Mouse (Mus musculus): Measurements from ENCODE around the gene Il23a. TPM values are rescaled to one million over a fixed set of nuclear protein-coding genes. Genes with fewer than 3 reads are reported as not detected.
"Not testable (repeated sequence)": the region's sequence is repeated elsewhere in the genome, so short reads cannot be mapped to it uniquely, and the experiment has no call there.

Il23a gene
- under 1 TPM in 1 of 4 experiments, not detected in 3; 0.38 TPM for total RNA-seq (2022)

GRCm38 (mm10) chr10:128298702-128299171 is at the start of gene Il23a:
Il23a (minus strand) TSS chr10:128298752.
- no peak for DNase-seq (ENCODE audit: low spot score)

- no peak for DNase-seq (ENCODE audit: low spot score)
These were observed 49.0 kb upstream of the Il23a start for GRCm38 (mm10) chr10:128347541-128347940.

- DNase-seq (ENCODE audit: low spot score), result peak; percentile 88
These were observed 46.2 kb upstream of the Il23a start for GRCm38 (mm10) chr10:128344568-128345275.

- DNase-seq (ENCODE audit: low spot score), result no peak
These were observed 44.9 kb upstream of the Il23a start for GRCm38 (mm10) chr10:128343436-128343835.

- no peak for DNase-seq (ENCODE audit: low spot score)
These were observed 41.7 kb upstream of the Il23a start for GRCm38 (mm10) chr10:128340257-128340656.

GRCm38 (mm10) chr10:128338948-128339347 is 40.4 kb upstream of the Il23a start:
- peak; percentile 41 for DNase-seq (ENCODE audit: low spot score)

- no peak for DNase-seq (ENCODE audit: low spot score)
These were observed 39.9 kb upstream of the Il23a start for GRCm38 (mm10) chr10:128338415-128338814.

- peak; percentile 98 for DNase-seq (ENCODE audit: low spot score)
These were observed 39.0 kb upstream of the Il23a start, which contains the start of gene Cs for GRCm38 (mm10) chr10:128337306-128338181. Cs (plus strand) TSS chr10:128337734.

GRCm38 (mm10) chr10:128336597-128336996 is 38.0 kb upstream of the Il23a start:
- no peak for DNase-seq (ENCODE audit: low spot score)

- no peak for DNase-seq (ENCODE audit: low spot score)
These were observed 37.6 kb upstream of the Il23a start for GRCm38 (mm10) chr10:128336195-128336594.

- DNase-seq (ENCODE audit: low spot score), result peak; percentile 79
These were observed 37.0 kb upstream of the Il23a start for GRCm38 (mm10) chr10:128335582-128335981.

- DNase-seq (ENCODE audit: low spot score), result not testable (repeated sequence)
These were observed 34.1 kb upstream of the Il23a start for GRCm38 (mm10) chr10:128332358-128333249.

GRCm38 (mm10) chr10:128327610-128328009 is 29.1 kb upstream of the Il23a start:
- DNase-seq (ENCODE audit: low spot score), result no peak

GRCm38 (mm10) chr10:128326825-128327224 is 28.3 kb upstream of the Il23a start:
- no peak for DNase-seq (ENCODE audit: low spot score)

GRCm38 (mm10) chr10:128323516-128323915 is 25.0 kb upstream of the Il23a start:
- no peak for DNase-seq (ENCODE audit: low spot score)

GRCm38 (mm10) chr10:128322141-128323108 is 23.9 kb upstream of the Il23a start, which contains the start of gene Cnpy2:
Cnpy2 (plus strand) TSS chr10:128322459.
- peak; percentile 84 for DNase-seq (ENCODE audit: low spot score)

GRCm38 (mm10) chr10:128321641-128322040 is 23.1 kb upstream of the Il23a start:
- DNase-seq (ENCODE audit: low spot score), result no peak

- DNase-seq (ENCODE audit: low spot score), result no peak
These were observed 17.0 kb upstream of the Il23a start for GRCm38 (mm10) chr10:128315578-128315977.

- no peak for DNase-seq (ENCODE audit: low spot score)
These were observed 12.3 kb upstream of the Il23a start for GRCm38 (mm10) chr10:128310902-128311301.

- DNase-seq (ENCODE audit: low spot score), result no peak
These were observed 11.6 kb upstream of the Il23a start for GRCm38 (mm10) chr10:128310177-128310576.

All from heart, adult 8-10 months (tissue).